Mouse (Mus musculus): ENCODE results near the gene Olfr993. TPM values are rescaled to one million over a fixed set of nuclear protein-coding genes. Genes with fewer than 3 reads are reported as not detected.

The Olfr993 gene
- not detected in 2 replicates for total RNA-seq (2015; ENCODE audit: low replicate concordance)
- total RNA-seq (2017; ENCODE audit: low replicate concordance), result not detected in 2 replicates

- ATAC-seq (replicated peaks; ENCODE audit: low FRiP score, poor library complexity, severe bottlenecking), result no peak
Measured at GRCm38 (mm10) chr2:85414777-85415176, at the start of gene Olfr993. TSS of gene Olfr993 (minus strand) at chr2:85414877.

- ATAC-seq (replicated peaks; ENCODE audit: low FRiP score, poor library complexity, severe bottlenecking), result no peak
Measured at GRCm38 (mm10) chr2:85443539-85443938, 28.9 kb upstream of the Olfr993 start, which contains the start of gene Olfr995. TSS of gene Olfr995 (minus strand) at chr2:85443639.

GRCm38 (mm10) chr2:85442546-85442945 lies 27.9 kb upstream of the Olfr993 start:
- no peak for ATAC-seq (replicated peaks; ENCODE audit: low FRiP score, poor library complexity, severe bottlenecking)

DNA sequence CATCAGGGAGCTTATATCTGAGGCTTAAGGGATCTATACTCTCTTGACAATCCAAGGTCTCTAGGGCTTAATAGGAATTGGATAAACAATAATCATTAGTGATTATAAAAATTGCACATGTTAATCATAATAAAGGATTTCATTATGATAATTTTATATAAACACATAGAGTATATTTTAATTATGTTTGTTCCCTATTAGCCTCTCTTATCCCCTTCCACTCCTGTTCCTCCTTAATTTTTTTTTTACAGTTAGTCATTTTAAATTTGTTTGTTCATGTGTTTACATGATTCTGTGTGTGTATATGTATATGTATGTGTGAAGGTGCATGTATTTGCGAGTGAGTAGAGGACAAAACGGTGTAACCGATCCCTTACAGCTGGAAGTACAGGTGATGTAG lies 21.7 kb upstream of the Olfr993 start, which contains the start of gene Olfr994:
Gene Olfr994 (minus strand): TSS at position 101 of the 400 bp plus-strand sequence.
- no peak for ATAC-seq (replicated peaks; ENCODE audit: low FRiP score, poor library complexity, severe bottlenecking)

DNA sequence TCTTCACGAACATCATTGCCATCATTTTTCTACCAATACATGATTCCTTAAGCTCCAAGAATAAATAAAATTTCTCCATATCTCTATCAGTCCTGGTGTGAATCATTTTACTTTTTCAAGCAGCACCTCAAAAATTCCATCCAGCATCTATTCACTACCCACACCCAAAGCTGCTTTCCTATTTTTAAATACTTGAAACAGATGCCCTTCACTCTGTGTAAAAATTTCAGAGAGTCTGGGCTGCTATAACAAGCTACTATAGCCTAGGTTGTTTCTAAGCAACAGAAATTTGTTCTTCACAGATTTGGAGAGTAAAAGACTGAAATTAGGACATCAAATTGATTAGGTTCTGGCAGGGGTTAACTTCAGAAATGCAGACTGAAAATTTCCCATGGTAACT lies 11.2 kb upstream of the Olfr993 start:
- ATAC-seq (replicated peaks; ENCODE audit: low FRiP score, poor library complexity, severe bottlenecking), result no peak

- ATAC-seq (replicated peaks; ENCODE audit: low FRiP score, poor library complexity, severe bottlenecking), result no peak
Measured at GRCm38 (mm10) chr2:85409369-85409768, 5.3 kb downstream of the Olfr993 start, which contains the start of gene Olfr992. TSS of gene Olfr992 (minus strand) at chr2:85409469.

Other genes with a start within 250 kb of the Olfr993 start
- gene Lrrc55, start 217.7 kb downstream of the Olfr993 start, total RNA-seq (2015; ENCODE audit: low replicate concordance), result not detected in 2 replicates
- gene Lrrc55, start 217.7 kb downstream of the Olfr993 start, total RNA-seq (2017; ENCODE audit: low replicate concordance), result 0.28 TPM in 1 of 2 replicates, not detected in the other
- gene Olfr987, start 75.6 kb downstream of the Olfr993 start, total RNA-seq (2015; ENCODE audit: low replicate concordance), result not detected in 2 replicates
- not detected in 2 replicates for gene Olfr987, start 75.6 kb downstream of the Olfr993 start, total RNA-seq (2017; ENCODE audit: low replicate concordance)
- gene Olfr988, start 51.6 kb downstream of the Olfr993 start, total RNA-seq (2015; ENCODE audit: low replicate concordance), result not detected in 2 replicates
- not detected in 2 replicates for gene Olfr988, start 51.6 kb downstream of the Olfr993 start, total RNA-seq (2017; ENCODE audit: low replicate concordance)
- gene Olfr992, start 5.4 kb downstream of the Olfr993 start, total RNA-seq (2015; ENCODE audit: low replicate concordance), result not detected in 2 replicates
- not detected in 2 replicates for gene Olfr992, start 5.4 kb downstream of the Olfr993 start, total RNA-seq (2017; ENCODE audit: low replicate concordance)
- gene Olfr994, start 21.6 kb upstream of the Olfr993 start, total RNA-seq (2015; ENCODE audit: low replicate concordance), result not detected in 2 replicates
- not detected in 2 replicates for gene Olfr994, start 21.6 kb upstream of the Olfr993 start, total RNA-seq (2017; ENCODE audit: low replicate concordance)
- not detected in 2 replicates for gene Olfr995, start 28.8 kb upstream of the Olfr993 start, total RNA-seq (2015; ENCODE audit: low replicate concordance)
- 2.5 TPM in 1 of 2 replicates, not detected in the other for gene Olfr995, start 28.8 kb upstream of the Olfr993 start, total RNA-seq (2017; ENCODE audit: low replicate concordance)
- not detected in 2 replicates for gene 4833423E24Rik, start 104.1 kb upstream of the Olfr993 start, total RNA-seq (2015; ENCODE audit: low replicate concordance)
- gene 4833423E24Rik, start 104.1 kb upstream of the Olfr993 start, total RNA-seq (2017; ENCODE audit: low replicate concordance), result not detected in 2 replicates
- not detected in 2 replicates for gene Olfr996, start 164.3 kb upstream of the Olfr993 start, total RNA-seq (2015; ENCODE audit: low replicate concordance)
- gene Olfr996, start 164.3 kb upstream of the Olfr993 start, total RNA-seq (2017; ENCODE audit: low replicate concordance), result not detected in 2 replicates
- not detected in 2 replicates for gene Olfr998, start 174.1 kb upstream of the Olfr993 start, total RNA-seq (2015; ENCODE audit: low replicate concordance)
- not detected in 2 replicates for gene Olfr998, start 174.1 kb upstream of the Olfr993 start, total RNA-seq (2017; ENCODE audit: low replicate concordance)
- gene Olfr1000, start 197.0 kb upstream of the Olfr993 start, total RNA-seq (2015; ENCODE audit: low replicate concordance), result not detected in 2 replicates
- gene Olfr1000, start 197.0 kb upstream of the Olfr993 start, total RNA-seq (2017; ENCODE audit: low replicate concordance), result not detected in 2 replicates
- gene Olfr1002, start 235.8 kb upstream of the Olfr993 start, total RNA-seq (2015; ENCODE audit: low replicate concordance), result not detected in 2 replicates
- gene Olfr1002, start 235.8 kb upstream of the Olfr993 start, total RNA-seq (2017; ENCODE audit: low replicate concordance), result not detected in 2 replicates
- gene Olfr154, start 249.6 kb upstream of the Olfr993 start, total RNA-seq (2015; ENCODE audit: low replicate concordance), result not detected in 2 replicates
- not detected in 2 replicates for gene Olfr154, start 249.6 kb upstream of the Olfr993 start, total RNA-seq (2017; ENCODE audit: low replicate concordance)

Data from erythroblast, adult 5-6 weeks (primary cell).